Mouse (Mus musculus) E14TG2a.4 (cell line): ENCODE measurements around the gene Agpat3.

ENCODE experiments used
- CTCF ChIP-seq: conservative IDR thresholded peaks from 2 replicates; pipeline ENCODE4 v1.5.1; 2014; ENCODE audit warnings: low read length
- NANOG ChIP-seq: IDR thresholded peaks from 2 replicates; pipeline ENCODE4 v1.6.1; 2014; ENCODE audit warnings: borderline replicate concordance, low read length, mixed read lengths
- POU5F1 ChIP-seq: IDR thresholded peaks from 2 replicates; pipeline ENCODE4 v1.6.1; 2014; ENCODE audit warnings: low read length, borderline replicate concordance

DNA sequence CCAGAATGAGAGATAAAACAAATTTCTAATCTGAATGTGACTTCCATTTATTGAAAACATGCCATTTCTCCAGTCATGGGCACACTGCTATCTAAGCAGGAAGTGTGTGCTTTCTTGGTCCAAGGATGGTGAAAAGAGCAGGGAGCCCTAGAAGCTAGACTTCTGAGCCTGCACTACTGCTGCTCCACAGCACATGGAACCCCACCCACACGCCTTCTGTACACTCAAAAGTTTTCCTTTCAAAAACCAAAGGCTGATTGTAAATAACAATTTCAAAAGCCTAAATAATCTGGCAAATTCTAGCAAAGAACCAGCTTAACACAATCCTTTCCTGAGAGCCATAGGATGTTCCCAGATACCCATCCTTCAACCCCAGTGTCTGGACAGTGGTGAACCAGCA lies 132.8 kb downstream of the Agpat3 start:
- TF ChIP-seq CTCF (no peak), POU5F1 (no peak), NANOG (no peak)
